14 mouse cellular contexts compared by ENCODE assay signal in genomic region chr7:142902931-142903330, GRCm38 (mm10). TPM values are rescaled to one million over a fixed set of nuclear protein-coding genes. Genes with fewer than 3 reads are reported as not detected.
DNase-seq lines count a peak whose midpoint lies in the region; ATAC-seq and TF ChIP-seq lines count a peak whose summit lies in the region.
"Had no signal": no experiment of that assay in that cellular context is flagged by ENCODE, and none has a peak within 500 bp of the region (broad histone marks: within the 10 kb centered on the region; RNA-seq: fewer than 3 reads in every experiment).

No protein-coding gene starts in this region.

- H3K27ac ChIP-seq in intestine, embryonic 15.5 days: no peak overlapping the region
- H3K27ac ChIP-seq in intestine, embryonic 16.5 days (ENCODE audit: low read length): no peak overlapping the region
- 0 out of 2 replicates have a peak overlapping the region, but pooled peaks have one; percentile 3 for H3K27ac ChIP-seq in embryonic facial prominence, embryonic 11.5 days (replicated peaks; ENCODE audit: low read depth, low read length)
- H3K27ac ChIP-seq in hindbrain, embryonic 14.5 days: peak overlapping the region; percentile 58
- H3K27ac ChIP-seq in midbrain, postnatal 0 days (ENCODE audit: low read depth, low read length): no peak overlapping the region
- H3K27ac ChIP-seq: left cerebral cortex, adult 2 months; liver, embryonic 14.5 days had no signal

- H3K36me3 ChIP-seq in intestine, embryonic 15.5 days: no peaks in the 10 kb centered on the region
- no peaks in the 10 kb centered on the region for H3K36me3 ChIP-seq in intestine, embryonic 16.5 days (ENCODE audit: control insufficient read depth, insufficient read depth, low read length)
- H3K36me3 ChIP-seq in embryonic facial prominence, embryonic 11.5 days (replicated peaks; ENCODE audit: control insufficient read depth, insufficient read depth, low read depth, low read length): no peaks in the 10 kb centered on the region
- no peaks in the 10 kb centered on the region for H3K36me3 ChIP-seq in hindbrain, embryonic 14.5 days (replicated peaks; ENCODE audit: control insufficient read depth, insufficient read depth)
- H3K36me3 ChIP-seq in midbrain, postnatal 0 days (ENCODE audit: insufficient read depth, low read length): no peaks in the 10 kb centered on the region

- 0 out of 2 replicates have a peak, but pooled peaks cover 3% of the 10 kb centered on the region for H3K4me1 ChIP-seq in intestine, embryonic 15.5 days (replicated peaks)
- no peaks in the 10 kb centered on the region for H3K4me1 ChIP-seq in intestine, embryonic 16.5 days (ENCODE audit: control insufficient read depth, insufficient read depth, low read length)
- H3K4me1 ChIP-seq in embryonic facial prominence, embryonic 11.5 days (ENCODE audit: control insufficient read depth, insufficient read depth, low read length): no peaks in the 10 kb centered on the region; the same call in 1 of the 2 replicates
- peaks cover 46% of the 10 kb centered on the region for H3K4me1 ChIP-seq in hindbrain, embryonic 14.5 days (replicated peaks; ENCODE audit: control insufficient read depth, insufficient read depth, low read length)
- H3K4me1 ChIP-seq in midbrain, postnatal 0 days (ENCODE audit: insufficient read depth, low read length): no peaks in the 10 kb centered on the region; the same call in 1 of the 2 replicates

- 0 out of 2 replicates have a peak, but pooled peaks have one; percentile 36 for ATAC-seq in intestine, embryonic 15.5 days
- ATAC-seq in intestine, embryonic 16.5 days: no peak
- peak; percentile 36; the same call in 1 of the 2 replicates for ATAC-seq in embryonic facial prominence, embryonic 11.5 days (replicated peaks; ENCODE audit: insufficient number of reproducible peaks, low FRiP score, low TSS enrichment, low read depth)
- ATAC-seq in hindbrain, embryonic 14.5 days (ENCODE audit: low FRiP score): peak; percentile 77; the same call in 1 of the 2 replicates
- ATAC-seq in midbrain, postnatal 0 days (ENCODE audit: low FRiP score): no peak

- 43% methylated on average over 4 of the region's 4 CpGs for WGBS in intestine, embryonic 15.5 days
- WGBS in intestine, embryonic 16.5 days: 37% methylated on average over 4 of the region's 4 CpGs
- WGBS in embryonic facial prominence, embryonic 11.5 days: 26% methylated on average over 4 of the region's 4 CpGs
- WGBS in hindbrain, embryonic 14.5 days: 22% methylated on average over 4 of the region's 4 CpGs
- 31% methylated on average over 4 of the region's 4 CpGs for WGBS in midbrain, postnatal 0 days

- 0 out of 2 replicates have a peak, but pooled peaks cover 3% of the 10 kb centered on the region for H3K27me3 ChIP-seq in intestine, embryonic 15.5 days (replicated peaks)
- H3K27me3 ChIP-seq in intestine, embryonic 16.5 days (replicated peaks; ENCODE audit: control insufficient read depth, insufficient read depth, low read length): no peaks in the 10 kb centered on the region
- H3K27me3 ChIP-seq in embryonic facial prominence, embryonic 11.5 days (ENCODE audit: control insufficient read depth, insufficient read depth, low read length): no peaks in the 10 kb centered on the region
- H3K27me3 ChIP-seq in hindbrain, embryonic 14.5 days (ENCODE audit: control insufficient read depth, insufficient read depth, low read length): no peaks in the 10 kb centered on the region
- no peaks in the 10 kb centered on the region for H3K27me3 ChIP-seq in midbrain, postnatal 0 days (ENCODE audit: insufficient read depth, low read length)

- no peak for TF ChIP-seq CTCF in midbrain, postnatal 0 days (IDR thresholded peaks at IDR 0.05)

- no peak overlapping the region for H3K4me2 ChIP-seq in intestine, embryonic 15.5 days (replicated peaks)
- H3K4me2 ChIP-seq in intestine, embryonic 16.5 days (ENCODE audit: low read depth, low read length): no peak overlapping the region
- no peak overlapping the region for H3K4me2 ChIP-seq in embryonic facial prominence, embryonic 11.5 days (ENCODE audit: low read depth, low read length)
- no peak overlapping the region for H3K4me2 ChIP-seq in hindbrain, embryonic 14.5 days (replicated peaks)
- no peak overlapping the region for H3K4me2 ChIP-seq in midbrain, postnatal 0 days (ENCODE audit: low read depth, low read length, poor library complexity, severe bottlenecking)

- no peak for DNase-seq in embryonic facial prominence, embryonic 11.5 days (ENCODE audit: low spot score)
- DNase-seq in hindbrain, embryonic 14.5 days (ENCODE audit: low spot score): no peak
- peak; percentile 66 for DNase-seq in midbrain, postnatal 0 days (ENCODE audit: low spot score)
- DNase-seq in yolk sac, embryonic 10.5 days (ENCODE audit: low spot score): no peak
- no peak for DNase-seq in ovary, postnatal 14 days (ENCODE audit: low spot score)
- no peak for DNase-seq in spleen, postnatal 36 days (ENCODE audit: low spot score in 2 of 2)
- DNase-seq: adrenal gland, postnatal 36 days had no signal

- H3K9ac ChIP-seq in intestine, embryonic 15.5 days: no peak overlapping the region
- no peak overlapping the region for H3K9ac ChIP-seq in intestine, embryonic 16.5 days (ENCODE audit: low read depth, low read length)
- no peak overlapping the region for H3K9ac ChIP-seq in embryonic facial prominence, embryonic 11.5 days (replicated peaks; ENCODE audit: low read length)
- H3K9ac ChIP-seq in hindbrain, embryonic 14.5 days: no peak overlapping the region
- no peak overlapping the region for H3K9ac ChIP-seq in midbrain, postnatal 0 days (replicated peaks; ENCODE audit: low read length, poor library complexity, severe bottlenecking)
- H3K9ac ChIP-seq: liver, embryonic 14.5 days had no signal

- no peaks in the 10 kb centered on the region for H3K9me3 ChIP-seq in intestine, embryonic 15.5 days
- no peaks in the 10 kb centered on the region for H3K9me3 ChIP-seq in intestine, embryonic 16.5 days (ENCODE audit: control insufficient read depth, low read length)
- H3K9me3 ChIP-seq in embryonic facial prominence, embryonic 11.5 days (replicated peaks; ENCODE audit: control insufficient read depth, low read length): no peaks in the 10 kb centered on the region
- H3K9me3 ChIP-seq in hindbrain, embryonic 14.5 days (ENCODE audit: control insufficient read depth, low read length): no peaks in the 10 kb centered on the region
- H3K9me3 ChIP-seq in midbrain, postnatal 0 days (ENCODE audit: low read length): no peaks in the 10 kb centered on the region

- no peak overlapping the region for H3K4me3 ChIP-seq in intestine, embryonic 15.5 days (replicated peaks)
- H3K4me3 ChIP-seq in intestine, embryonic 16.5 days (ENCODE audit: low read length): no peak overlapping the region
- H3K4me3 ChIP-seq in embryonic facial prominence, embryonic 11.5 days (ENCODE audit: low read depth, low read length): no peak overlapping the region
- no peak overlapping the region for H3K4me3 ChIP-seq in hindbrain, embryonic 14.5 days (replicated peaks; ENCODE audit: low read length)
- H3K4me3 ChIP-seq in midbrain, postnatal 0 days (ENCODE audit: low read depth, low read length): no peak overlapping the region
- H3K4me3 ChIP-seq: left cerebral cortex, adult 2 months had no signal

RNA-seq across cellular contexts. Expression of gene Th, which starts 28.0 kb away (rescaled TPM):
- polyA plus RNA-seq in intestine, embryonic 15.5 days (2015; fragmentation: Nextera tagmentation; extraction: Ambion mirVana): 7.7 and 11.3 TPM in 2 replicates
- polyA plus RNA-seq in intestine, embryonic 16.5 days (2015; fragmentation: Nextera tagmentation; extraction: Ambion mirVana): 2.1 and 3.3 TPM in 2 replicates
- 2.8 and 4.7 TPM in 2 replicates for polyA plus RNA-seq in embryonic facial prominence, embryonic 11.5 days (2014; fragmentation: Nextera tagmentation; extraction: Ambion mirVana)
- polyA plus RNA-seq in hindbrain, embryonic 14.5 days (2014; fragmentation: Nextera tagmentation; extraction: Ambion mirVana): 4.7 and 7.6 TPM in 2 replicates
- total RNA-seq in midbrain, postnatal 0 days (2014; rRNA removed): 23.8 and 27.1 TPM in 2 replicates
- polyA plus RNA-seq in midbrain, postnatal 0 days (2015; fragmentation: Nextera tagmentation; extraction: Ambion mirVana): 26.2 and 35.0 TPM in 2 replicates
- total RNA-seq: common myeloid progenitor, adult 5-6 weeks; megakaryocyte, adult 5-6 weeks had no signal
- polyA plus RNA-seq: C2C12 had no signal

Comparison
In these comparisons a context has a peak if more than half of its experiments do, and no peak if none do; other contexts are left out.
1. ATAC-seq: peak in intestine, embryonic 15.5 days (single experiment), embryonic facial prominence, embryonic 11.5 days (single experiment) and hindbrain, embryonic 14.5 days (single experiment); none in intestine, embryonic 16.5 days (single experiment) and midbrain, postnatal 0 days (single experiment).
2. H3K27ac ChIP-seq: peak in embryonic facial prominence, embryonic 11.5 days (single experiment) and hindbrain, embryonic 14.5 days (single experiment); none in intestine, embryonic 15.5 days (single experiment), intestine, embryonic 16.5 days (single experiment) and midbrain, postnatal 0 days (single experiment).